Mouse (Mus musculus) myocyte (in vitro differentiated cells): Measurements from ENCODE around the gene Asf1b.

Experiments
- CEBPB ChIP-seq: IDR thresholded peaks from 2 replicates; pipeline ENCODE4 v1.6.1; 2011; ENCODE audit warnings: mild to moderate bottlenecking, moderate library complexity; ENCODE audit not compliant: poor library complexity, insufficient read depth, severe bottlenecking
- E2F4 ChIP-seq: IDR thresholded peaks from one replicate; pipeline ENCODE4 v1.6.1; 2011; ENCODE audit warnings: mild to moderate bottlenecking, control low read depth, moderate library complexity; ENCODE audit not compliant: insufficient read depth
- MAX ChIP-seq: IDR thresholded peaks from one replicate; pipeline ENCODE4 v1.6.1; 2011; ENCODE audit warnings: low read depth, mild to moderate bottlenecking, control low read depth
- MYOD1 ChIP-seq, 3 experiments: IDR thresholded peaks; one replicate each; pipeline ENCODE4 v1.6.1; 2011; ENCODE audit warnings: control low read depth in 2 of 3, low read depth in 2 of 3, mild to moderate bottlenecking in 2 of 3, moderate library complexity in 1 of 3; ENCODE audit not compliant: insufficient read length in 2 of 3, control insufficient read depth in 1 of 3
- MYOG ChIP-seq, 3 experiments: IDR thresholded peaks; one replicate each; pipeline ENCODE4 v1.6.1; 2011; ENCODE audit warnings: control low read depth in 2 of 3, low read depth in 2 of 3, mild to moderate bottlenecking in 2 of 3; ENCODE audit not compliant: insufficient read length in 2 of 3, control insufficient read depth in 1 of 3, insufficient read depth in 1 of 3
- POLR2A ChIP-seq: IDR thresholded peaks from one replicate; pipeline ENCODE4 v1.6.1; 2011; ENCODE audit warnings: low read depth, mild to moderate bottlenecking, control low read depth, moderate library complexity; ENCODE audit not compliant: insufficient read length
- POLR2AphosphoS2 ChIP-seq: IDR thresholded peaks from one replicate; pipeline ENCODE4 v1.6.1; 2011; ENCODE audit warnings: low read depth, control low read depth; ENCODE audit not compliant: insufficient read length
- TCF12 ChIP-seq: IDR thresholded peaks from one replicate; pipeline ENCODE4 v1.6.1; 2011; ENCODE audit warnings: mild to moderate bottlenecking, control low read depth; ENCODE audit not compliant: poor library complexity, insufficient read depth, severe bottlenecking
- TCF3 ChIP-seq: IDR thresholded peaks from one replicate; pipeline ENCODE4 v1.6.1; 2011; ENCODE audit warnings: low read depth, control low read depth; ENCODE audit not compliant: insufficient read length
- USF1 ChIP-seq: IDR thresholded peaks from one replicate; pipeline ENCODE4 v1.6.1; 2011; ENCODE audit warnings: low read depth, mild to moderate bottlenecking, control low read depth, moderate library complexity

DNA sequence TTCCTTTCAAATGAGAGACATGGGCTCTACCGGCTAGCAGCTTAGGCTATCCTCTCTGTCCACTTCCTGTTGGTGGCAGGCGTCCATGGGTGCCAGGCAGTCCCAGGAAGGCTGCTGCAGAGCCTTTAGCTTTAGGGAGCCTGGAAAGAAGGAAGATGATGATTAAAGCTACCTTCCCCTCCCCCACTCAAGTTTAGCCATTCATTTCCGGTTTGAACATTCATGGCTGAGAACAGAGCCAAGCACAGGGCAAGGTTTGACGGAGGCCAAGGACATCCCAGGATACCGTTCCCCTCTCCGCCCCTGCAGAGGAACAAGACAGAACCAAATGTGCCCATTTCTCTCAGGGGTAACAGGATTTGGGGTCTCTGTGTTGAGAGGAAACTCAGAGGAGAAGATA lies 22.3 kb downstream of the Asf1b start:
- TF ChIP-seq POLR2A, result no peak
- no peak for TF ChIP-seq MAX
- no peak for TF ChIP-seq POLR2AphosphoS2
- TF ChIP-seq USF1, result no peak
- TF ChIP-seq TCF12, result no peak
- TF ChIP-seq MYOD1 (IDR thresholded peaks at IDR 0.05; ENCODE audit: control insufficient read depth in 1 of 3, insufficient read length in 2 of 3, low read depth in 2 of 3), result no peak
- no peak for TF ChIP-seq MYOG (IDR thresholded peaks at IDR 0.05; ENCODE audit: control insufficient read depth in 1 of 3, insufficient read depth in 1 of 3, insufficient read length in 2 of 3, low read depth in 2 of 3)
- TF ChIP-seq CEBPB, result no peak
- TF ChIP-seq E2F4, result no peak
- no peak for TF ChIP-seq TCF3
